32 mouse cellular contexts compared by ENCODE assay signal in genomic region chr5:21896586-21896985, GRCm38 (mm10). TPM values are rescaled to one million over a fixed set of nuclear protein-coding genes. Genes with fewer than 3 reads are reported as not detected.
DNase-seq lines count a peak whose midpoint lies in the region; ATAC-seq and TF ChIP-seq lines count a peak whose summit lies in the region.
"Had no signal": no experiment of that assay in that cellular context is flagged by ENCODE, and none has a peak within 500 bp of the region (broad histone marks: within the 10 kb centered on the region; RNA-seq: fewer than 3 reads in every experiment).

No protein-coding gene starts in this region.

- H3K9me3 ChIP-seq in heart, embryonic 11.5 days (replicated peaks; ENCODE audit: control insufficient read depth, low read length), result no peaks in the 10 kb centered on the region
- no peaks in the 10 kb centered on the region for H3K9me3 ChIP-seq in liver, postnatal 0 days (ENCODE audit: low read length)
- H3K9me3 ChIP-seq in liver, embryonic 12.5 days (replicated peaks), result no peaks in the 10 kb centered on the region
- H3K9me3 ChIP-seq: forebrain, embryonic 10.5 days; limb, embryonic 13.5 days; liver, embryonic 15.5 days; midbrain, embryonic 15.5 days; neural tube, embryonic 12.5 days had no signal

- peak overlapping the region; percentile 29 for H3K4me2 ChIP-seq in heart, embryonic 11.5 days
- no peak overlapping the region for H3K4me2 ChIP-seq in liver, postnatal 0 days (ENCODE audit: low read depth, low read length)
- no peak overlapping the region for H3K4me2 ChIP-seq in liver, embryonic 12.5 days
- H3K4me2 ChIP-seq: hindbrain, embryonic 14.5 days; limb, embryonic 13.5 days; liver, embryonic 15.5 days; midbrain, embryonic 15.5 days; neural tube, embryonic 12.5 days had no signal

- no peak for DNase-seq in heart, postnatal 14 days
- peak; percentile 22 for DNase-seq in liver, postnatal 0 days
- DNase-seq in retina, postnatal 1 day, result peak; percentile 3
- DNase-seq in retina, embryonic 14.5 days (ENCODE audit: low spot score), result no peak
- peak; percentile 4 to 56 for DNase-seq in lung, postnatal 4 days
- no peak for DNase-seq in ovary, adult 18-20 months (ENCODE audit: low spot score)
- DNase-seq: cerebellum, adult 11 months; cerebellum, postnatal 10 days; gastrocnemius, postnatal 10 days; kidney, adult 18-20 months; kidney, postnatal 4 days; layer of hippocampus, adult 9-11 months; right cerebral cortex, adult 18-20 months; right cerebral cortex, postnatal 4 days; thymus, postnatal 14 days had no signal

- 42% methylated on average over 14 of the region's 14 CpGs for WGBS in heart, embryonic 11.5 days (ENCODE audit: insufficient replicate concordance)
- WGBS in liver, postnatal 0 days (ENCODE audit: insufficient replicate concordance), result 64% methylated on average over 14 of the region's 14 CpGs
- WGBS in liver, embryonic 12.5 days (ENCODE audit: insufficient replicate concordance), result 65% methylated on average over 14 of the region's 14 CpGs

- ATAC-seq in heart, embryonic 11.5 days (replicated peaks; ENCODE audit: insufficient number of reproducible peaks, low FRiP score, low TSS enrichment), result peak; percentile 63; the same call in 1 of the 2 replicates
- peak; percentile 60; the same call in 1 of the 2 replicates for ATAC-seq in liver, postnatal 0 days
- no peak for ATAC-seq in liver, embryonic 12.5 days
- ATAC-seq: forebrain, embryonic 16.5 days; inflammation-experienced regulatory T-cells, adult 6 months; midbrain, embryonic 15.5 days had no signal

- no peak for TF ChIP-seq EP300 in liver, postnatal 0 days (IDR thresholded peaks at IDR 0.05; ENCODE audit: low read depth)

- no peaks in the 10 kb centered on the region for H3K27me3 ChIP-seq in heart, embryonic 11.5 days (ENCODE audit: control insufficient read depth, insufficient read depth, low read length)
- H3K27me3 ChIP-seq in liver, postnatal 0 days (ENCODE audit: insufficient read depth, low read length), result no peaks in the 10 kb centered on the region
- no peaks in the 10 kb centered on the region for H3K27me3 ChIP-seq in liver, embryonic 12.5 days (replicated peaks)
- H3K27me3 ChIP-seq: limb, embryonic 13.5 days; liver, embryonic 15.5 days; midbrain, embryonic 15.5 days; neural tube, embryonic 12.5 days had no signal

- H3K4me3 ChIP-seq in heart, embryonic 11.5 days (ENCODE audit: low read depth, low read length), result no peak overlapping the region
- no peak overlapping the region for H3K4me3 ChIP-seq in liver, postnatal 0 days (ENCODE audit: low read depth, low read length)
- no peak overlapping the region for H3K4me3 ChIP-seq in liver, embryonic 12.5 days
- H3K4me3 ChIP-seq: forebrain, embryonic 10.5 days; limb, embryonic 13.5 days; liver, embryonic 15.5 days; midbrain, embryonic 15.5 days; neural tube, embryonic 12.5 days had no signal

- H3K27ac ChIP-seq in heart, embryonic 11.5 days (ENCODE audit: low read depth, low read length), result no peak overlapping the region
- H3K27ac ChIP-seq in liver, postnatal 0 days (ENCODE audit: low read depth), result no peak overlapping the region
- no peak overlapping the region for H3K27ac ChIP-seq in liver, embryonic 12.5 days
- H3K27ac ChIP-seq: forebrain, embryonic 10.5 days; hindbrain, embryonic 14.5 days; limb, embryonic 13.5 days; liver, embryonic 15.5 days; midbrain, embryonic 15.5 days; neural tube, embryonic 12.5 days had no signal

- no peak for TF ChIP-seq CTCF in liver, postnatal 0 days (IDR thresholded peaks at IDR 0.05; ENCODE audit: low read depth)

- 0 out of 2 replicates have a peak, but pooled peaks cover 4% of the 10 kb centered on the region for H3K4me1 ChIP-seq in heart, embryonic 11.5 days (ENCODE audit: control insufficient read depth, insufficient read depth, low read length)
- H3K4me1 ChIP-seq in liver, postnatal 0 days (ENCODE audit: insufficient read depth), result no peaks in the 10 kb centered on the region
- no peaks in the 10 kb centered on the region for H3K4me1 ChIP-seq in liver, embryonic 12.5 days
- H3K4me1 ChIP-seq: limb, embryonic 13.5 days; liver, embryonic 15.5 days; midbrain, embryonic 15.5 days; neural tube, embryonic 12.5 days had no signal

- intact Hi-C loops in heart, postnatal 14 days (cut with DNase I), result no loop called here

- H3K9ac ChIP-seq in heart, embryonic 11.5 days (ENCODE audit: low read depth, low read length), result no peak overlapping the region
- H3K9ac ChIP-seq in liver, postnatal 0 days (replicated peaks), result no peak overlapping the region
- no peak overlapping the region for H3K9ac ChIP-seq in liver, embryonic 12.5 days
- H3K9ac ChIP-seq: hindbrain, embryonic 14.5 days; limb, embryonic 13.5 days; liver, embryonic 15.5 days; midbrain, embryonic 15.5 days; neural tube, embryonic 12.5 days had no signal

- no peaks in the 10 kb centered on the region for H3K36me3 ChIP-seq in heart, embryonic 11.5 days (ENCODE audit: control insufficient read depth, insufficient read depth, low read length)
- H3K36me3 ChIP-seq in liver, postnatal 0 days (replicated peaks; ENCODE audit: insufficient read depth, low read length), result 0 out of 2 replicates have a peak, but pooled peaks cover 3% of the 10 kb centered on the region
- peaks cover 25% of the 10 kb centered on the region for H3K36me3 ChIP-seq in liver, embryonic 12.5 days
- H3K36me3 ChIP-seq: forebrain, embryonic 10.5 days; limb, embryonic 13.5 days; midbrain, embryonic 15.5 days had no signal

RNA-seq across cellular contexts. Expression of gene Slc26a5, which starts 31.2 kb away (rescaled TPM):
- polyA plus RNA-seq in heart, embryonic 11.5 days (2014; fragmentation: Nextera tagmentation; extraction: Ambion mirVana), result not detected in 2 replicates
- not detected for total RNA-seq in heart, postnatal 14 days (2021)
- not detected in 2 replicates for polyA plus RNA-seq in liver, postnatal 0 days (2015; fragmentation: Nextera tagmentation; extraction: Ambion mirVana)
- not detected in 2 replicates for polyA plus RNA-seq in liver, embryonic 12.5 days (2016; fragmentation: Nextera tagmentation; extraction: Ambion mirVana)
- total RNA-seq: adrenal gland, postnatal 36 days; gastrocnemius, postnatal 10 days; heart, postnatal 10 days; MEL had no signal
- polyA plus RNA-seq: C2C12; embryonic facial prominence, embryonic 11.5 days; inflammation-experienced regulatory T-cells, adult 6 months; kidney, embryonic 16.5 days; limb, embryonic 13.5 days; liver, embryonic 15.5 days; neural tube, embryonic 12.5 days; stomach, embryonic 14.5 days had no signal

Comparison
In these comparisons a context has a peak if more than half of its experiments do, and no peak if none do; other contexts are left out.
1. DNase-seq: peak in liver, postnatal 0 days (single experiment), retina, postnatal 1 day (single experiment) and lung, postnatal 4 days (2 of 2); none in heart, postnatal 14 days (0 of 2), retina, embryonic 14.5 days (single experiment) and ovary, adult 18-20 months (single experiment).